Mouse (Mus musculus) liver, postnatal 0 days (tissue): ENCODE results near the gene Rsu1. TPM values are rescaled to one million over a fixed set of nuclear protein-coding genes. Genes with fewer than 3 reads are reported as not detected.

Experiments used
- ATAC-seq: fragments of 200-750 bp; cut with Nextera tagmentation; 2 replicates; pipeline ENCODE4 v1.8.0; 2017; ENCODE audit warnings: mild to moderate bottlenecking, moderate library complexity
- DNase-seq: peaks from one replicate; pipeline ENCODE4 v3.0.0-alpha.2; 2016
- H3K27ac ChIP-seq: fragments of 300-500 bp; sonication (generic); 2 replicates; pipeline ENCODE4 v1.5.1; 2014; ENCODE audit warnings: antibody characterized with exemption, moderate library complexity, mild to moderate bottlenecking, low read depth
- H3K27me3 ChIP-seq: fragments of 300-500 bp; sonication (generic); 2 replicates; pipeline ENCODE4 v1.6.1; 2014; ENCODE audit warnings: low read length, control low read depth, mixed read lengths; ENCODE audit not compliant: insufficient read depth
- H3K36me3 ChIP-seq: fragments of 300-500 bp; sonication (generic); replicated peaks from 2 replicates; pipeline ENCODE4 v1.6.1; 2014; ENCODE audit warnings: mild to moderate bottlenecking, control low read depth, low read length, moderate library complexity, mixed read lengths; ENCODE audit not compliant: insufficient read depth
- H3K4me1 ChIP-seq: fragments of 300-500 bp; sonication (generic); 2 replicates; pipeline ENCODE4 v1.6.1; 2014; ENCODE audit warnings: antibody characterized with exemption, mild to moderate bottlenecking, control low read depth; ENCODE audit not compliant: insufficient read depth
- H3K4me2 ChIP-seq: fragments of 300-500 bp; sonication (generic); 2 replicates; pipeline ENCODE4 v1.6.1; 2014; ENCODE audit warnings: low read depth, mild to moderate bottlenecking, low read length, moderate library complexity, mixed read lengths
- H3K4me3 ChIP-seq: fragments of 300-500 bp; sonication (generic); 2 replicates; pipeline ENCODE4 v1.5.1; 2014; ENCODE audit warnings: low read depth, low read length
- H3K9ac ChIP-seq: fragments of 300-500 bp; sonication (generic); replicated peaks from 2 replicates; pipeline ENCODE4 v1.6.1; 2014; ENCODE audit warnings: mild to moderate bottlenecking, moderate library complexity
- H3K9me3 ChIP-seq: fragments of 300-500 bp; sonication (generic); 2 replicates; pipeline ENCODE4 v1.6.1; 2016; ENCODE audit warnings: mild to moderate bottlenecking, control low read depth, low read length, mixed read lengths
- CTCF ChIP-seq: sonication (generic); IDR thresholded peaks from 2 replicates; pipeline ENCODE4 v1.5.1; 2016; ENCODE audit warnings: antibody characterized with exemption, low read depth
- EP300 ChIP-seq: IDR thresholded peaks from 2 replicates; pipeline ENCODE4 v1.6.1; 2016; ENCODE audit warnings: antibody characterized with exemption, low read depth, mild to moderate bottlenecking
- WGBS: fragments of 180-500 bp; shearing (Covaris S2); extraction: QIAGEN DNeasy Blood & Tissue Kit; methylation state at CpG from one replicate; pipeline ENCODE4 v1.1.7; 2014; ENCODE audit not compliant: insufficient replicate concordance; 5-methylcytosine and 5-hydroxymethylcytosine counted together
- polyA plus RNA-seq: library from polyadenylated mRNA; unstranded; fragments of >200 nt; fragmentation: Nextera tagmentation; extraction: Ambion mirVana; gene quantifications from 2 replicates; pipeline ENCODE4 v1.2.1, GENCODE M21; 2015

The Rsu1 gene
- polyA plus RNA-seq, 1 experiment from 2014 or later = 55.5 TPM

GRCm38 (mm10) chr2:13132406-13132805 lies 138.8 kb downstream of the Rsu1 start:
- no peak overlapping the region for H3K9ac ChIP-seq
- H3K27me3 ChIP-seq = no peaks in the 10 kb centered on the region
- H3K4me1 ChIP-seq = no peaks in the 10 kb centered on the region
- ATAC-seq = no peak
- no peak overlapping the region for H3K4me2 ChIP-seq
- no peaks in the 10 kb centered on the region for H3K9me3 ChIP-seq
- H3K27ac ChIP-seq = no peak overlapping the region
- 75% methylated on average over 8 of the region's 8 CpGs for WGBS
- H3K4me3 ChIP-seq = no peak overlapping the region
- no peaks in the 10 kb centered on the region for H3K36me3 ChIP-seq
- TF ChIP-seq EP300 (no peak), CTCF (no peak)
- DNase-seq = no peak

- Histone ChIP-seq H3K4me3 (no peak overlapping the region), H3K9me3 (no peaks in the 10 kb centered on the region), H3K27ac (no peak overlapping the region), H3K36me3 (no peaks in the 10 kb centered on the region), H3K4me1 (no peaks in the 10 kb centered on the region), H3K4me2 (no peak overlapping the region), H3K9ac (no peak overlapping the region), H3K27me3 (no peaks in the 10 kb centered on the region)
- ATAC-seq = no peak
- no peak for DNase-seq
- WGBS = 81% methylated on average over 10 of the region's 10 CpGs
- TF ChIP-seq EP300 (no peak), CTCF (no peak)
Observed at GRCm38 (mm10) chr2:13129859-13130258, 141.4 kb downstream of the Rsu1 start.

- H3K4me3 ChIP-seq = no peak overlapping the region
- DNase-seq (no peak), ATAC-seq (no peak)
- H3K9me3 ChIP-seq = no peaks in the 10 kb centered on the region
- H3K9ac ChIP-seq = no peak overlapping the region
- 80% methylated on average over 10 of the region's 10 CpGs for WGBS
- H3K27ac ChIP-seq = no peak overlapping the region
- H3K36me3 ChIP-seq = no peaks in the 10 kb centered on the region
- H3K4me2 ChIP-seq = no peak overlapping the region
- H3K27me3 ChIP-seq = no peaks in the 10 kb centered on the region
- TF ChIP-seq EP300 (no peak), CTCF (no peak)
- H3K4me1 ChIP-seq = no peaks in the 10 kb centered on the region
Observed at GRCm38 (mm10) chr2:13129337-13129736, 141.9 kb downstream of the Rsu1 start.

GRCm38 (mm10) chr2:13120461-13120860 lies 150.8 kb downstream of the Rsu1 start:
- no peak for DNase-seq
- Histone ChIP-seq H3K4me1 (no peaks in the 10 kb centered on the region), H3K27ac (no peak overlapping the region), H3K9me3 (no peaks in the 10 kb centered on the region), H3K36me3 (no peaks in the 10 kb centered on the region), H3K9ac (no peak overlapping the region), H3K4me3 (no peak overlapping the region), H3K27me3 (no peaks in the 10 kb centered on the region), H3K4me2 (no peak overlapping the region)
- TF ChIP-seq CTCF = no peak
- TF ChIP-seq EP300 = no peak
- no peak for ATAC-seq
- 80% methylated on average over 5 of the region's 5 CpGs for WGBS

- H3K9ac ChIP-seq = no peak overlapping the region
- no peak overlapping the region for H3K4me3 ChIP-seq
- WGBS = 84% methylated on average over 4 of the region's 4 CpGs
- H3K27ac ChIP-seq = no peak overlapping the region
- H3K9me3 ChIP-seq = no peaks in the 10 kb centered on the region
- H3K4me2 ChIP-seq = no peak overlapping the region
- H3K36me3 ChIP-seq = no peaks in the 10 kb centered on the region
- TF ChIP-seq EP300 (no peak), CTCF (no peak)
- no peaks in the 10 kb centered on the region for H3K4me1 ChIP-seq
- no peaks in the 10 kb centered on the region for H3K27me3 ChIP-seq
- DNase-seq = no peak
- no peak for ATAC-seq
Observed at GRCm38 (mm10) chr2:13117896-13118295, 153.3 kb downstream of the Rsu1 start.

- no peaks in the 10 kb centered on the region for H3K27me3 ChIP-seq
- no peak overlapping the region for H3K27ac ChIP-seq
- WGBS = 40% methylated on average over 4 of the region's 4 CpGs
- no peaks in the 10 kb centered on the region for H3K9me3 ChIP-seq
- no peak for ATAC-seq
- no peak overlapping the region for H3K4me2 ChIP-seq
- no peak overlapping the region for H3K9ac ChIP-seq
- TF ChIP-seq EP300 (no peak), CTCF (no peak)
- no peak overlapping the region for H3K4me3 ChIP-seq
- DNase-seq = no peak
- H3K4me1 ChIP-seq = no peaks in the 10 kb centered on the region
- H3K36me3 ChIP-seq = no peaks in the 10 kb centered on the region
Observed at GRCm38 (mm10) chr2:13106531-13106930, 164.7 kb downstream of the Rsu1 start.

- ATAC-seq (no peak), DNase-seq (no peak)
- no peaks in the 10 kb centered on the region for H3K4me1 ChIP-seq
- WGBS = 29% methylated on average over 2 of the region's 2 CpGs
- no peak overlapping the region for H3K9ac ChIP-seq
- H3K4me2 ChIP-seq = no peak overlapping the region
- no peaks in the 10 kb centered on the region for H3K9me3 ChIP-seq
- no peak for TF ChIP-seq CTCF
- no peak for TF ChIP-seq EP300
- no peak overlapping the region for H3K27ac ChIP-seq
- no peaks in the 10 kb centered on the region for H3K27me3 ChIP-seq
- no peak overlapping the region for H3K4me3 ChIP-seq
- H3K36me3 ChIP-seq = no peaks in the 10 kb centered on the region
Observed at GRCm38 (mm10) chr2:13104388-13104787, 166.8 kb downstream of the Rsu1 start.
